Mouse (Mus musculus) kidney, postnatal 36 days (tissue): Measurements from ENCODE around the gene Ralgps1.

ENCODE experiments used
- DNase-seq, 2 experiments: peaks; one replicate each; pipeline ENCODE4 v3.0.0; 2021 to 2022; ENCODE audit warnings: mixed read lengths in 2 of 2

Gene Ralgps1

GRCm38 (mm10) chr2:33207069-33207468 lies 164.2 kb downstream of the Ralgps1 start:
- peak; percentile 74 to 82 for DNase-seq

- no peak for DNase-seq
Measured at GRCm38 (mm10) chr2:33205939-33206525, 165.3 kb downstream of the Ralgps1 start.

GRCm38 (mm10) chr2:33204980-33205379 lies 166.3 kb downstream of the Ralgps1 start:
- no peak for DNase-seq

GRCm38 (mm10) chr2:33203284-33203683 lies 168.0 kb downstream of the Ralgps1 start:
- no peak for DNase-seq

GRCm38 (mm10) chr2:33200368-33201068 lies 170.8 kb downstream of the Ralgps1 start:
- DNase-seq = peak; percentile 82 to 84

GRCm38 (mm10) chr2:33189976-33190375 lies 181.3 kb downstream of the Ralgps1 start:
- DNase-seq = no peak

GRCm38 (mm10) chr2:33188925-33189670 lies 182.2 kb downstream of the Ralgps1 start:
- DNase-seq = peak; percentile 74 to 75

- DNase-seq = peak in 1 of 2 experiments; percentile 74
Measured at GRCm38 (mm10) chr2:33187874-33188273, 183.4 kb downstream of the Ralgps1 start.

GRCm38 (mm10) chr2:33186505-33186904 lies 184.8 kb downstream of the Ralgps1 start:
- no peak for DNase-seq

GRCm38 (mm10) chr2:33185258-33185657 lies 186.0 kb downstream of the Ralgps1 start:
- DNase-seq = peak in 1 of 2 experiments; percentile 82

GRCm38 (mm10) chr2:33184641-33185040 lies 186.6 kb downstream of the Ralgps1 start:
- DNase-seq = peak in 1 of 2 experiments; percentile 39

- no peak for DNase-seq
Measured at GRCm38 (mm10) chr2:33183321-33183720, 188.0 kb downstream of the Ralgps1 start.

- peak; percentile 83 to 91 for DNase-seq
Measured at GRCm38 (mm10) chr2:33179930-33180630, 191.2 kb downstream of the Ralgps1 start.

- peak in 1 of 2 experiments; percentile 32 for DNase-seq
Measured at GRCm38 (mm10) chr2:33179171-33179929, 191.9 kb downstream of the Ralgps1 start.

- peak in 1 of 2 experiments; percentile 53 for DNase-seq
Measured at GRCm38 (mm10) chr2:33178243-33178932, 192.9 kb downstream of the Ralgps1 start.

- DNase-seq = peak; percentile 80 to 82
Measured at GRCm38 (mm10) chr2:33177443-33178242, 193.6 kb downstream of the Ralgps1 start.

GRCm38 (mm10) chr2:33176921-33177320 lies 194.4 kb downstream of the Ralgps1 start:
- no peak for DNase-seq

GRCm38 (mm10) chr2:33176516-33176915 lies 194.8 kb downstream of the Ralgps1 start:
- no peak for DNase-seq

GRCm38 (mm10) chr2:33173686-33174085 lies 197.6 kb downstream of the Ralgps1 start:
- DNase-seq = no peak

- DNase-seq = no peak
Measured at GRCm38 (mm10) chr2:33173126-33173525, 198.2 kb downstream of the Ralgps1 start.
